Mouse (Mus musculus) liver, postnatal 0 days (tissue): ENCODE measurements around the gene Foxl1. TPM values are rescaled to one million over a fixed set of nuclear protein-coding genes. Genes with fewer than 3 reads are reported as not detected.

Source experiments
- ATAC-seq: fragments of 200-750 bp; cut with Nextera tagmentation; 2 replicates; pipeline ENCODE4 v1.8.0; 2017; ENCODE audit warnings: mild to moderate bottlenecking, moderate library complexity
- DNase-seq: peaks from one replicate; pipeline ENCODE4 v3.0.0-alpha.2; 2016
- H3K27ac ChIP-seq: fragments of 300-500 bp; sonication (generic); 2 replicates; pipeline ENCODE4 v1.5.1; 2014; ENCODE audit warnings: antibody characterized with exemption, moderate library complexity, mild to moderate bottlenecking, low read depth
- H3K27me3 ChIP-seq: fragments of 300-500 bp; sonication (generic); 2 replicates; pipeline ENCODE4 v1.6.1; 2014; ENCODE audit warnings: low read length, control low read depth, mixed read lengths; ENCODE audit not compliant: insufficient read depth
- H3K36me3 ChIP-seq: fragments of 300-500 bp; sonication (generic); replicated peaks from 2 replicates; pipeline ENCODE4 v1.6.1; 2014; ENCODE audit warnings: mild to moderate bottlenecking, control low read depth, low read length, moderate library complexity, mixed read lengths; ENCODE audit not compliant: insufficient read depth
- H3K4me1 ChIP-seq: fragments of 300-500 bp; sonication (generic); 2 replicates; pipeline ENCODE4 v1.6.1; 2014; ENCODE audit warnings: antibody characterized with exemption, mild to moderate bottlenecking, control low read depth; ENCODE audit not compliant: insufficient read depth
- H3K4me2 ChIP-seq: fragments of 300-500 bp; sonication (generic); 2 replicates; pipeline ENCODE4 v1.6.1; 2014; ENCODE audit warnings: low read depth, mild to moderate bottlenecking, low read length, moderate library complexity, mixed read lengths
- H3K4me3 ChIP-seq: fragments of 300-500 bp; sonication (generic); 2 replicates; pipeline ENCODE4 v1.5.1; 2014; ENCODE audit warnings: low read depth, low read length
- H3K9ac ChIP-seq: fragments of 300-500 bp; sonication (generic); replicated peaks from 2 replicates; pipeline ENCODE4 v1.6.1; 2014; ENCODE audit warnings: mild to moderate bottlenecking, moderate library complexity
- H3K9me3 ChIP-seq: fragments of 300-500 bp; sonication (generic); 2 replicates; pipeline ENCODE4 v1.6.1; 2016; ENCODE audit warnings: mild to moderate bottlenecking, control low read depth, low read length, mixed read lengths
- CTCF ChIP-seq: sonication (generic); IDR thresholded peaks from 2 replicates; pipeline ENCODE4 v1.5.1; 2016; ENCODE audit warnings: antibody characterized with exemption, low read depth
- EP300 ChIP-seq: IDR thresholded peaks from 2 replicates; pipeline ENCODE4 v1.6.1; 2016; ENCODE audit warnings: antibody characterized with exemption, low read depth, mild to moderate bottlenecking
- WGBS: fragments of 180-500 bp; shearing (Covaris S2); extraction: QIAGEN DNeasy Blood & Tissue Kit; methylation state at CpG from one replicate; pipeline ENCODE4 v1.1.7; 2014; ENCODE audit not compliant: insufficient replicate concordance; 5-methylcytosine and 5-hydroxymethylcytosine counted together
- microRNA-seq: library from miRNA; unstranded; fragments of <30 nt; microRNA quantifications from one replicate; pipeline ENCODE4, GENCODE M21; 2016
- polyA plus RNA-seq: library from polyadenylated mRNA; unstranded; fragments of >200 nt; fragmentation: Nextera tagmentation; extraction: Ambion mirVana; gene quantifications from 2 replicates; pipeline ENCODE4 v1.2.1, GENCODE M21; 2015

The Foxl1 gene
- polyA plus RNA-seq, 1 experiment from 2014 or later, result not detected

GRCm38 (mm10) chr8:121175540-121176090, 47.9 kb downstream of the Foxl1 start:
- H3K27ac ChIP-seq, result no peak overlapping the region

GRCm38 (mm10) chr8:121176291-121176690, 48.6 kb downstream of the Foxl1 start:
- no peaks in the 10 kb centered on the region for H3K4me1 ChIP-seq
- no peak overlapping the region for H3K4me2 ChIP-seq
- 12% methylated on average over 3 of the region's 3 CpGs for WGBS
- H3K4me3 ChIP-seq, result no peak overlapping the region
- H3K9ac ChIP-seq, result no peak overlapping the region
- DNase-seq, result no peak
- no peaks in the 10 kb centered on the region for H3K9me3 ChIP-seq
- no peaks in the 10 kb centered on the region for H3K27me3 ChIP-seq
- no peak for ATAC-seq
- TF ChIP-seq EP300 (no peak), CTCF (no peak)
- H3K27ac ChIP-seq, result no peak overlapping the region
- H3K36me3 ChIP-seq, result no peaks in the 10 kb centered on the region

More at GRCm38 (mm10) chr8:121175540-121176090, 47.9 kb downstream of the Foxl1 start:
- Histone ChIP-seq H3K9ac (no peak overlapping the region), H3K27me3 (no peaks in the 10 kb centered on the region), H3K4me1 (no peaks in the 10 kb centered on the region), H3K4me2 (no peak overlapping the region), H3K4me3 (no peak overlapping the region), H3K36me3 (no peaks in the 10 kb centered on the region), H3K9me3 (no peaks in the 10 kb centered on the region)
- ATAC-seq, result no peak
- no peak for DNase-seq
- TF ChIP-seq CTCF, result no peak
- no peak for TF ChIP-seq EP300
- WGBS, result 74% methylated on average over 8 of the region's 8 CpGs

Small RNA genes within 50 kb of the gene (microRNA-seq; reads per million reads assigned to microRNA genes)
- gene Gm27530, result not detected

Other genes starting within 250 kb of the Foxl1 start
- gene Foxf1, start 43.6 kb upstream of the Foxl1 start, polyA plus RNA-seq, result 2.7 and 3.1 TPM in 2 replicates
- gene Mthfsd, start 19.5 kb upstream of the Foxl1 start, polyA plus RNA-seq, result 12.9 and 13.7 TPM in 2 replicates
- gene Foxc2, start 11.8 kb upstream of the Foxl1 start, polyA plus RNA-seq, result 0.04 and 0.05 TPM in 2 replicates